Mouse (Mus musculus): ENCODE measurements around the gene Nol10. TPM values are rescaled to one million over a fixed set of nuclear protein-coding genes. Genes with fewer than 3 reads are reported as not detected.

The Nol10 gene
- polyA plus RNA-seq, 1 experiment from 2014 or later: 12.1 TPM

DNA sequence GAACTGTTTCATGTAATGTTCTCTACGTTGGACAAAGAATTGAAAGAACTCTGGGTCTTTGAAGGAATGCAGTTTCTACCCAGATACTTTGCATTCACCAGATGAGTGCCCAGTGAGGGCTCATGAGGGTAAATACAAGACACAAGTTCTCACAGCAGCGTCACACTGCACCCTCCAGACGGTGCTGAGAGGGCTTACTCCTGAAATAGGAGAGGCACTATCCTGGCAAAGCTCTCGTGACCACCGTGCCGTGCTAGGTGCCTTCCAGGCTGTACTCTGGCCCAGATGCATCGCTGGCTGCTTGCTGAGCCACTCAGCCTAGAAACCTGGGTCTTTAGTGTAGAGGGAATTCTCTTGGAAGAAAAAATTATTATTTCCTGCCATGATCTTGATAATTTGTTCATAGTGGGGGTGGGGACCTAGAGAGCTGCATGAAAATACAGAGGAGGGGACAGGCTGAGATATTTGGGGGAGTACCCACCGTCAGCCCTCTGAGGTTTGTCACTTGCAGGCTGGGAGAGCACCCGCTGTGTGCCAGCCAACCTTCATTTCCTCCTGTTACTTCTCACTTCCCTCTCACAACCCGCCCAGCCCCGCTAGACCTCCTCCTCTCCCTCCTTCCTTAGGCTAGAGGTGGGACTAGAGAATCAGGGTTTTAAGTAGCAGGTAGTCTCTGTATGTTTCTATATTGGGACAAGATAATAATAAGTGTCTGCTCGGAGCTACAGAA, 63.7 kb downstream of the Nol10 start:
- 44% methylated on average over 12 of the region's 12 CpGs for WGBS
- H3K4me2 ChIP-seq (ENCODE audit: low read depth, low read length): no peak overlapping the region
- H3K4me3 ChIP-seq (ENCODE audit: low read length): no peak overlapping the region
- no peaks in the 10 kb centered on the region for H3K9me3 ChIP-seq (replicated peaks; ENCODE audit: control insufficient read depth, low read length)
- H3K27me3 ChIP-seq (ENCODE audit: control insufficient read depth, insufficient read depth, low read length): no peaks in the 10 kb centered on the region
- H3K9ac ChIP-seq (ENCODE audit: low read length): no peak overlapping the region; the same call in 1 of the 2 replicates
- H3K36me3 ChIP-seq (ENCODE audit: control insufficient read depth, insufficient read depth): peaks cover 7% of the 10 kb centered on the region
- no peak; the same call in 1 of the 2 replicates for ATAC-seq (replicated peaks; ENCODE audit: extremely low read depth, insufficient read depth, low FRiP score)
- peaks cover 8% of the 10 kb centered on the region for H3K4me1 ChIP-seq (ENCODE audit: control insufficient read depth, insufficient read depth, low read length)
- no peak overlapping the region for H3K27ac ChIP-seq (ENCODE audit: low read length)

DNA sequence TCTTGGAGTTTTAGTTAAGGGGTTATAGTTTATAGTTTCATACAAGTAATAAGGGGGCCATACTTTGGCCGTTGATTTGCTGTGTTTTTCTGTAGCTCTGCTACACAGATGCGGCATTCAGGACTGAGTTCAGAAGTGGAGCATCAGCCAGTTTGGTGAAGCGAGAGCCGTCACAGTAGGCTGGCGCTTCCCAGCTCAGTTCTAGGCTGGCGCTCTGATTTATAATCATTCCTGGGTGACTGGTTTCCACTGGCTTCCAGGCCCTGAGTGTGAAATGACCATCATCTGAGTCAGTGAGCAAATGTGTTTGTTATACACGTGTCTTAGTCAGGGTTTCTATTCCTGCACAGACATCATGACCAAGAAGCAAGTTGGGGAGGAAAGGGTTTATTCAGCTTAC, 66.5 kb downstream of the Nol10 start:
- Histone ChIP-seq H3K4me1 (ENCODE audit: control insufficient read depth, insufficient read depth, low read length) (peaks cover 8% of the 10 kb centered on the region), H3K36me3 (ENCODE audit: control insufficient read depth, insufficient read depth) (peaks cover 16% of the 10 kb centered on the region), H3K27ac (ENCODE audit: low read length) (no peak overlapping the region), H3K9ac (ENCODE audit: low read length) (no peak overlapping the region), H3K4me3 (ENCODE audit: low read length) (no peak overlapping the region), H3K27me3 (ENCODE audit: control insufficient read depth, insufficient read depth, low read length) (no peaks in the 10 kb centered on the region), H3K4me2 (ENCODE audit: low read depth, low read length) (no peak overlapping the region), H3K9me3 (replicated peaks; ENCODE audit: control insufficient read depth, low read length) (no peaks in the 10 kb centered on the region)
- no peak for ATAC-seq (replicated peaks; ENCODE audit: extremely low read depth, insufficient read depth, low FRiP score)
- WGBS: 89% methylated on average over 7 of the region's 7 CpGs

DNA sequence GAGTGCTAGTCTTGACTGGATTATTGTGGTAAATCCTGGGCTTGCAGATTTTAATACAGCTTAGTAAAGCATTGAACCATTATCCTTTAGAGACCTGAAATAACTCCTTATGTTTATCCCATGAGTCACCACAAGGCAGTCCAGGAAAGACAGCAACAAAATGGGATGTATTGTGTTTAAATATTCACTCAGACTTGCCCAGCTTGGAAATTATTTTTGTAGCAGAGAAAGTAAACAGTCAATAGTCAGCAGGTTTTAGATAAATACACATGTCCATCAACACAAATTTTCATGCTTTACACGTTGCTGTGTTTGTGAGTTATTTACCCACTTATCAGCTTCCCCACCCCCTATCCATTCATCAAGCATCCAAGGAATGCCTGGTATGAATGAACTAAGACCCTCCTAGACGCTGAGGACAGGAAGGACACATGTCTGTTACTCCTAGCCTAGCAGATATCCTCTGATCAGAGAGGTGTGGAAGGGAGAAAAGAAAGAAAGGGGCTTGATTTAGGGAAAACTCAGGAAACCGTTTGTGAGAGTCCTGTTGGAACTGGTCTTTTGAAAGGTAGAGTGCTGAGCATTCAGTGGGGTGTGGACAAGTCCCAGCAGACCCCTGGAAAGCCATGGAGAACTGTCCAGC, 72.0 kb downstream of the Nol10 start:
- no peaks in the 10 kb centered on the region for H3K27me3 ChIP-seq (ENCODE audit: control insufficient read depth, insufficient read depth, low read length)
- no peak overlapping the region for H3K4me2 ChIP-seq (ENCODE audit: low read depth, low read length)
- WGBS: 10% methylated on average over 3 of the region's 3 CpGs
- peaks cover 5% of the 10 kb centered on the region; the same call in 1 of the 2 replicates for H3K4me1 ChIP-seq (ENCODE audit: control insufficient read depth, insufficient read depth, low read length)
- no peaks in the 10 kb centered on the region for H3K9me3 ChIP-seq (replicated peaks; ENCODE audit: control insufficient read depth, low read length)
- no peak overlapping the region for H3K9ac ChIP-seq (ENCODE audit: low read length)
- no peak for ATAC-seq (replicated peaks; ENCODE audit: extremely low read depth, insufficient read depth, low FRiP score)
- H3K4me3 ChIP-seq (ENCODE audit: low read length): no peak overlapping the region
- H3K36me3 ChIP-seq (ENCODE audit: control insufficient read depth, insufficient read depth): peaks cover 25% of the 10 kb centered on the region
- H3K27ac ChIP-seq (ENCODE audit: low read length): no peak overlapping the region

DNA sequence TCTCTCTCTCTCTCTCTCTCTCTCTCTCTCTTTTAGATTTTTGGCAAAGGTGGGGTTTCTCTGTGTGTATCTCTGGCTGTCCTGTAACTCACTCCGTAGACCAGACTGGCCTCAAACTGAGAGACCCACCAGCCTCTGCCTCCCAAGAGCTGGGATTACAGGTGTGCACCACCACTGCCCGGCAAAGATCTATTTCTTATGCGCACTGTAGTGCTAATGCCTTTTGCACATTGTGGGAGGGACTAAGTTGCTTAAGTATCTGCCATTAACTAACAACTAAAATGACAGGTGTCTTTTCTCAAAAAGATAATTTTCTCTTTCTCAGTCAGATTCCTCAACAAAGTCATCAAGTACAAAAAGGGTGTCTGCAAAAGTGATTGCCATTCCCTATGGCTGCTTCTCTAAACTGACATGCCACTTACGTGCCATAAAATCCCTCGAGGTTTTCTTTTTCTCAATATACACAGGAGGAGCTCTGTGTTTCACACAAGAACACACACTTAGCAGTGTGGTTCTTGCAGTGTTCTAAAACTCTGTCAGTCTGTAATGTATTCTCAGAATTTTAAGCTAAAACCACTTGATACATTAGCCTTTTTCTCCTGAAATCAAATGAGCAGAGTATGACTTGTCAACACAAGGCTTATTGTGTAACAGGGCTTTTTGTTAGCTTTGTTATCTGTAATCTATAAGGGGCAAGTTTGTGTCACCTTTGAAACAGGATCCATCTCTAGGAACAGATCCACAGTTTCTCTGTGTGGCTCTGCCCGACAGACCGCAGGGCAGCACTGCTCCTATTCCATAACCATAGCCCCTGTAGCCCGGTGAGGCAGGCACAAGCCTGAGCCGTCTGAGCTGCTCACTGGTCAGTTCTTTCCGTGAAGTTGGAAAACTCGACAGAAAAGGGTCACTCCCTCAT, 77.3 kb downstream of the Nol10 start:
- Histone ChIP-seq H3K9me3 (replicated peaks; ENCODE audit: control insufficient read depth, low read length) (no peaks in the 10 kb centered on the region), H3K9ac (ENCODE audit: low read length) (no peak overlapping the region), H3K27ac (ENCODE audit: low read length) (no peak overlapping the region), H3K4me1 (ENCODE audit: control insufficient read depth, insufficient read depth, low read length) (no peaks in the 10 kb centered on the region), H3K27me3 (ENCODE audit: control insufficient read depth, insufficient read depth, low read length) (no peaks in the 10 kb centered on the region), H3K36me3 (ENCODE audit: control insufficient read depth, insufficient read depth) (peaks cover 13% of the 10 kb centered on the region), H3K4me2 (ENCODE audit: low read depth, low read length) (no peak overlapping the region), H3K4me3 (ENCODE audit: low read length) (no peak overlapping the region)
- no peak for ATAC-seq (replicated peaks; ENCODE audit: extremely low read depth, insufficient read depth, low FRiP score)
- WGBS: 81% methylated on average over 11 of the region's 11 CpGs

DNA sequence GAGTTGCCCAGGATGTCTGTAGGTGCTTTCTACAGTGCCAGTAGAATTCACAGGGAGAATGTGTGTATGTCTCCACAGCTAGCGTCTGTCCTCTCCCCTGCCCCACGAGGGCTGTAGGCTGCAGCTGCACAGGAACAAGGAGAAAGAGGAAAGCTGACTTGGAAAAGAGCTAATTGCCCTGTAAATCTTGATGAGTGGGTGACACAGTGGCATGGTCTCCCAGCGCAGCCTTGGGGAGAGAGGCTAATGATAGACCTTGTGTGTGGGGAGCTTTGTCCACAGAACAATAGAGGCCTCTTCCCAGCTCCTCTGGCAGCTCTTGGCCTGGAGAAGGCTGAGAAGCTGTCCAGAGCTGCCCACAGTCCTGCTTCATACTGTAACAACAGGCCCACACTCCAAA, 78.5 kb downstream of the Nol10 start:
- peaks cover 15% of the 10 kb centered on the region for H3K36me3 ChIP-seq (ENCODE audit: control insufficient read depth, insufficient read depth)
- ATAC-seq (replicated peaks; ENCODE audit: extremely low read depth, insufficient read depth, low FRiP score): no peak
- no peak overlapping the region for H3K27ac ChIP-seq (ENCODE audit: low read length)
- no peaks in the 10 kb centered on the region for H3K27me3 ChIP-seq (ENCODE audit: control insufficient read depth, insufficient read depth, low read length)
- no peak overlapping the region for H3K9ac ChIP-seq (ENCODE audit: low read length)
- no peaks in the 10 kb centered on the region for H3K9me3 ChIP-seq (replicated peaks; ENCODE audit: control insufficient read depth, low read length)
- H3K4me1 ChIP-seq (ENCODE audit: control insufficient read depth, insufficient read depth, low read length): no peaks in the 10 kb centered on the region
- WGBS: 78% methylated on average over 3 of the region's 3 CpGs
- no peak overlapping the region for H3K4me3 ChIP-seq (ENCODE audit: low read length)
- no peak overlapping the region for H3K4me2 ChIP-seq (ENCODE audit: low read depth, low read length)

DNA sequence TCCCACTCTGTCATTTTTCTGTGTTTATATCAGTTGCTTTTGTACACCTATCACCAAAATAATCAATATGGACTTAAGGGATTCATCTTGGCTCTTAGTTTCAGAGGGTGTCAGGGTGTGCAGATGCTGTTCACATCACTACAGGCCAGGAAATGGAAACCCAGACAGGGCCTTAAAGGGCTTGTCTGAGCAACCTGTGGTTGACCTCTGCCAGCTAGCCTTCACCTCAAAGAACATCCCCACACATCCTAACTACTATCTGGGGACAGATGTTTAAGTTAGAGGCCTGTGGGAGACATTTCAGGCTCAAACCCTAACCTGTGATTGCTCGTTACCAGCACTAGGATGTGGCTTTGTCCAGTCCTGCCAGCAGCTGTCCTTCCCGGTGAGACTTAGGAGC, 82.3 kb downstream of the Nol10 start:
- H3K36me3 ChIP-seq (ENCODE audit: control insufficient read depth, insufficient read depth): peaks cover 8% of the 10 kb centered on the region; the same call in 1 of the 2 replicates

DNA sequence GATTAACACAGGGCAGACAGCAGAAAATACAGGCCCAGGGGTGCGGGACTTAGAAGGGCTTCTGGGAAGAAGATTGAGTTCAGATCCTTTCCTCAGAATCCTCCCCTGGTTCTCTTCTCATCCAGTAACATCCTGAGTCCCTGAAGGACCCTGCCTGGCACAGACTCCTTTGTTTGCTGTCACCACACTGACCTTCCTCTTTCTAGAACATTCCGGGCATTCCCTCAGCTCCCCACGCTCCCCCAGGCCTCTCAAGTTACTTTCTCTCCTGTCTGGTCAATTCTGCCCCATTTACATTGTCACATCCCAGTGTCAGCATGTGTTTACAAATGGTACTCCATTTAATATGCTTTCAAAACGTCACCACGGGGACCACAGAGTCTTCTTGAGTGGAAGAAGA, 82.9 kb downstream of the Nol10 start:
- Histone ChIP-seq H3K36me3 (ENCODE audit: control insufficient read depth, insufficient read depth) (peaks cover 7% of the 10 kb centered on the region; the same call in 1 of the 2 replicates), H3K4me3 (ENCODE audit: low read length) (no peak overlapping the region), H3K4me1 (ENCODE audit: control insufficient read depth, insufficient read depth, low read length) (no peaks in the 10 kb centered on the region), H3K27ac (ENCODE audit: low read length) (no peak overlapping the region), H3K9ac (ENCODE audit: low read length) (no peak overlapping the region), H3K4me2 (ENCODE audit: low read depth, low read length) (no peak overlapping the region), H3K9me3 (replicated peaks; ENCODE audit: control insufficient read depth, low read length) (no peaks in the 10 kb centered on the region), H3K27me3 (ENCODE audit: control insufficient read depth, insufficient read depth, low read length) (no peaks in the 10 kb centered on the region)
- no peak for ATAC-seq (replicated peaks; ENCODE audit: extremely low read depth, insufficient read depth, low FRiP score)
- WGBS: 76% methylated on average over 5 of the region's 5 CpGs

More for the DNA sequence above, 82.3 kb downstream of the Nol10 start:
- no peak overlapping the region for H3K4me2 ChIP-seq (ENCODE audit: low read depth, low read length)
- H3K4me1 ChIP-seq (ENCODE audit: control insufficient read depth, insufficient read depth, low read length): no peaks in the 10 kb centered on the region
- H3K27me3 ChIP-seq (ENCODE audit: control insufficient read depth, insufficient read depth, low read length): no peaks in the 10 kb centered on the region
- WGBS: 76% methylated on average over 2 of the region's 2 CpGs
- ATAC-seq (replicated peaks; ENCODE audit: extremely low read depth, insufficient read depth, low FRiP score): no peak
- no peaks in the 10 kb centered on the region for H3K9me3 ChIP-seq (replicated peaks; ENCODE audit: control insufficient read depth, low read length)
- H3K9ac ChIP-seq (ENCODE audit: low read length): no peak overlapping the region
- H3K4me3 ChIP-seq (ENCODE audit: low read length): no peak overlapping the region
- H3K27ac ChIP-seq (ENCODE audit: low read length): no peak overlapping the region

DNA sequence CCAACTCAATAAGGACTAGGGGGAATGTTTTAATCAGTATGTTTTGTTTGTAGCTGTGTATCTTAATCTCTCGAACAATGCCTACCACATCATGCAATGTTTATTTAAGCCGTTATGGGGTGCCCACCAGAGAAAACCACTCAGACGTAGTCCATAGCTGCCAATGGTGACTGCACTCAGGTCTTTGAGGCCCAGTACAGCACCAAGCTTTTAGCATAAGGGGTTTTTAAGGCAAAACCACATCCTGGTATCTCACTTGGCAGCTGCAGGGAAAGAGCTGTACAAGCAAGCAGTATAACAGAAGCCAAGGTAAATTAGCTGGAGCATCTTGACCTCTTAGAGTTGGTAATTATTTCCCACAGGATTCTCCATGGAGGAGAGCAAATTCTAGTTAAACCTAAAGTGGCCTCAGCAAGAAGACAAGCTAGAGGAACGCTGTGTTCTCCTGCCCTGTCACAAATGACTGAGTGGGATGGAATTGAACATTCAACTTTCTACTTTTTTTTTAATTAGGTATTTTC, 83.6 kb downstream of the Nol10 start:
- ATAC-seq (replicated peaks; ENCODE audit: extremely low read depth, insufficient read depth, low FRiP score): no peak
- 75% methylated on average over 4 of the region's 4 CpGs for whole genome bisulfite sequencing

More for the DNA sequence above, 83.6 kb downstream of the Nol10 start:
- Histone ChIP-seq H3K36me3 (ENCODE audit: control insufficient read depth, insufficient read depth) (peaks cover 7% of the 10 kb centered on the region; the same call in 1 of the 2 replicates), H3K27me3 (ENCODE audit: control insufficient read depth, insufficient read depth, low read length) (no peaks in the 10 kb centered on the region), H3K9ac (ENCODE audit: low read length) (no peak overlapping the region), H3K27ac (ENCODE audit: low read length) (no peak overlapping the region), H3K4me2 (ENCODE audit: low read depth, low read length) (no peak overlapping the region), H3K4me3 (ENCODE audit: low read length) (no peak overlapping the region), H3K4me1 (ENCODE audit: control insufficient read depth, insufficient read depth, low read length) (no peaks in the 10 kb centered on the region), H3K9me3 (replicated peaks; ENCODE audit: control insufficient read depth, low read length) (no peaks in the 10 kb centered on the region)
